Mouse (Mus musculus) neural tube, postnatal 0 days (tissue): ENCODE measurements around the gene Wfdc6b. TPM values are rescaled to one million over a fixed set of nuclear protein-coding genes. Genes with fewer than 3 reads are reported as not detected.

Experiments
- polyA plus RNA-seq: library from polyadenylated mRNA; unstranded; fragments of >200 nt; fragmentation: Nextera tagmentation; extraction: Ambion mirVana; gene quantifications from 2 replicates; pipeline ENCODE4 v1.2.1, GENCODE M21; 2015

Gene Wfdc6b
- polyA plus RNA-seq, result not detected in 2 replicates

GRCm38 (mm10) chr2:164613471-164613870 is at the start of gene Wfdc6b, which contains the start of gene Wfdc8:
TSS of gene Wfdc6b (plus strand) at chr2:164613522.
TSS of gene Wfdc8 (minus strand) at chr2:164613626.

GRCm38 (mm10) chr2:164573359-164573758 is 40.0 kb upstream of the Wfdc6b start, which contains the start of gene Spint3:
TSS of gene Spint3 (minus strand) at chr2:164573459.

GRCm38 (mm10) chr2:164585025-164585725 is 28.1 kb upstream of the Wfdc6b start, which contains the start of gene Wfdc6a:
TSS of gene Wfdc6a (minus strand) at chr2:164585447.

GRCm38 (mm10) chr2:164593494-164593893 is 19.8 kb upstream of the Wfdc6b start, which contains the start of gene Eppin:
TSS of gene Eppin (minus strand) at chr2:164593594.

GRCm38 (mm10) chr2:164638696-164639095 is 25.4 kb downstream of the Wfdc6b start, which contains the start of gene Wfdc16:
TSS of gene Wfdc16 (minus strand) at chr2:164638796.

GRCm38 (mm10) chr2:164655858-164656257 is 42.5 kb downstream of the Wfdc6b start, which contains the start of gene Wfdc10:
TSS of gene Wfdc10 (plus strand) at chr2:164656046.

GRCm38 (mm10) chr2:164656483-164656882 is 43.2 kb downstream of the Wfdc6b start, which contains the start of gene Wfdc9:
TSS of gene Wfdc9 (minus strand) at chr2:164656583.

Other genes with a start within 250 kb of the Wfdc6b start
- gene Slpi, start 224.4 kb upstream of the Wfdc6b start, polyA plus RNA-seq, result 0.51 and 1.1 TPM in 2 replicates
- gene Rbpjl, start 210.4 kb upstream of the Wfdc6b start, polyA plus RNA-seq, result 0.49 and 0.68 TPM in 2 replicates
- gene Matn4, start 208.4 kb upstream of the Wfdc6b start, polyA plus RNA-seq, result 15.4 and 15.8 TPM in 2 replicates
- gene Sdc4, start 169.6 kb upstream of the Wfdc6b start, polyA plus RNA-seq, result 42.5 and 43.9 TPM in 2 replicates
- 113 and 120 TPM in 2 replicates for gene Sys1, start 156.6 kb upstream of the Wfdc6b start, polyA plus RNA-seq
- 14.5 and 16.2 TPM in 2 replicates for gene Gm20458, start 152.6 kb upstream of the Wfdc6b start, polyA plus RNA-seq
- not detected in 2 replicates for gene Trp53tg5, start 139.8 kb upstream of the Wfdc6b start, polyA plus RNA-seq
- gene Dbndd2, start 127.4 kb upstream of the Wfdc6b start, polyA plus RNA-seq, result 41.5 and 45.7 TPM in 2 replicates
- gene Pigt, start 116.0 kb upstream of the Wfdc6b start, polyA plus RNA-seq, result 117 and 135 TPM in 2 replicates
- 0.62 and 0.65 TPM in 2 replicates for gene Wfdc2, start 51.1 kb upstream of the Wfdc6b start, polyA plus RNA-seq
- not detected in 2 replicates for gene Spint3, start 40.1 kb upstream of the Wfdc6b start, polyA plus RNA-seq
- not detected in 2 replicates for gene Wfdc6a, start 28.1 kb upstream of the Wfdc6b start, polyA plus RNA-seq
- not detected in 2 replicates for gene Eppin, start 19.9 kb upstream of the Wfdc6b start, polyA plus RNA-seq
- not detected in 2 replicates for gene Wfdc8, start 104 bp downstream of the Wfdc6b start, polyA plus RNA-seq
- not detected in 2 replicates for gene Wfdc16, start 25.3 kb downstream of the Wfdc6b start, polyA plus RNA-seq
- gene Wfdc10, start 42.5 kb downstream of the Wfdc6b start, polyA plus RNA-seq, result not detected in 2 replicates
- not detected in 2 replicates for gene Wfdc9, start 43.1 kb downstream of the Wfdc6b start, polyA plus RNA-seq
- not detected in 2 replicates for gene Wfdc11, start 60.6 kb downstream of the Wfdc6b start, polyA plus RNA-seq
- gene Wfdc13, start 71.6 kb downstream of the Wfdc6b start, polyA plus RNA-seq, result 0.22 TPM in 1 of 2 replicates, not detected in the other
- not detected in 2 replicates for gene Spint4, start 85.0 kb downstream of the Wfdc6b start, polyA plus RNA-seq
- not detected in 2 replicates for gene Spint5, start 101.8 kb downstream of the Wfdc6b start, polyA plus RNA-seq
- gene Wfdc3, start 132.4 kb downstream of the Wfdc6b start, polyA plus RNA-seq, result 0.58 and 0.88 TPM in 2 replicates
- gene Dnttip1, start 132.5 kb downstream of the Wfdc6b start, polyA plus RNA-seq, result 48.0 and 50.3 TPM in 2 replicates
- gene Ube2c, start 156.4 kb downstream of the Wfdc6b start, polyA plus RNA-seq, result 31.4 and 34.2 TPM in 2 replicates
- 6.6 and 7.2 TPM in 2 replicates for gene Tnnc2, start 166.4 kb downstream of the Wfdc6b start, polyA plus RNA-seq
- 54.9 and 60.8 TPM in 2 replicates for gene Snx21, start 172.3 kb downstream of the Wfdc6b start, polyA plus RNA-seq
- gene Acot8, start 191.4 kb downstream of the Wfdc6b start, polyA plus RNA-seq, result 23.8 and 27.3 TPM in 2 replicates
- gene Zswim3, start 191.6 kb downstream of the Wfdc6b start, polyA plus RNA-seq, result 10.4 and 10.8 TPM in 2 replicates
- gene Zswim1, start 209.2 kb downstream of the Wfdc6b start, polyA plus RNA-seq, result 24.9 and 26.5 TPM in 2 replicates
- 0.27 TPM in 1 of 2 replicates, not detected in the other for gene Spata25, start 215.0 kb downstream of the Wfdc6b start, polyA plus RNA-seq
- 101 and 102 TPM in 2 replicates for gene Ctsa, start 219.4 kb downstream of the Wfdc6b start, polyA plus RNA-seq
- gene Neurl2, start 219.9 kb downstream of the Wfdc6b start, polyA plus RNA-seq, result 8.1 and 8.5 TPM in 2 replicates
- gene Pltp, start 244.2 kb downstream of the Wfdc6b start, polyA plus RNA-seq, result 134 and 140 TPM in 2 replicates